Mouse (Mus musculus): ENCODE results near the gene Oit1.

Oit1 gene

DNA sequence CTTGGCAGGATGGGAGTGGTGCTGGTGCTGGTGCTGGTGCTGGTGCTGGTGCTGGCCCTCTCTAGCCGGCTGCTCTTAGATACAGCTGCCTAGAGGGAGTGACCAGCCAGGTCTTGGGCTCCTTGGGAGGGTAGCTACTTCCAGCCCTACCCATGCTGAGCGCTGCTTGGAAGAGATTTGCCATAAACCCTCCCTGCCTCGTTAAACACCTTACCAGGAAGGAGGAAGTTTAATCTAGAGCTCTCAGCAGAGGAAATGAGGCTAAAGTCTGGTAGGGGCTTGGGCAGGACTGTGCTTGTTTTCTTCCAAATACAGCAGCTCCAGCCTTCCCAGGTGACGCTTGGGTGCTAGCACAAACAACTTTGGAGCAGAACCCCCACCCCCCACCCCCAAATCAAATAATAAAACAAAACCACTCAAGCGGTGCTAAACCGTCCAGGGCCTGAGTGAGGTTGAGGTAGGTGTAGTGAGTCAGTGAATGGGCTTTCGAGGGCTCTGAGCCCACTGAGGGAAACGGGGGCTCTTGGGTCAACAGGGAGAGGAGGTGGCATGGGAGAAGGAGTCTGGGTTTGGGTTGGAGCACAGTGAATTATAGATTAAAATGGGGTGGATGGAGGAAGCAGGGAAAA lies at the start of gene Oit1:
Gene Oit1 (minus strand): TSS at position 70 of the 629 bp plus-strand sequence.
- DNase-seq (ENCODE audit: low spot score): no peak

DNA sequence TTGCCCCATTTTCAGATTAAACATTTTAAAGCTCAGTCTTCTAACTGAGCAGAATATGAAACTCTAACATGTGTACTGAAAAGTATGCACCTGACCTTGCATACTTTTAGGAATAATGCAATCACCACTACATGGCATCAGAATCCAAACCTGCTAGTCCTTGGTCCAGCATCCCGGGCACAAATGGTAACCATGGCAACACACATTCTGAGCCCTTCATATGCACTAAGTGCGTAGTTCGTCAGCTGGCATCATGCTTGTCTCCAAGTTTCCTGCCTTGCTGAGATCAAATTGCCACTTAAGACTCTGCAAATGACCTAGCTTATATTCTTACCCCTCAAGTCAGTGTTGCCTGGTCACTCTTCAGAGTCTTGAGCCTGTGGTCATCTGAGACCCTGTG lies 44.3 kb upstream of the Oit1 start:
- no peak for DNase-seq (ENCODE audit: low spot score)

DNA sequence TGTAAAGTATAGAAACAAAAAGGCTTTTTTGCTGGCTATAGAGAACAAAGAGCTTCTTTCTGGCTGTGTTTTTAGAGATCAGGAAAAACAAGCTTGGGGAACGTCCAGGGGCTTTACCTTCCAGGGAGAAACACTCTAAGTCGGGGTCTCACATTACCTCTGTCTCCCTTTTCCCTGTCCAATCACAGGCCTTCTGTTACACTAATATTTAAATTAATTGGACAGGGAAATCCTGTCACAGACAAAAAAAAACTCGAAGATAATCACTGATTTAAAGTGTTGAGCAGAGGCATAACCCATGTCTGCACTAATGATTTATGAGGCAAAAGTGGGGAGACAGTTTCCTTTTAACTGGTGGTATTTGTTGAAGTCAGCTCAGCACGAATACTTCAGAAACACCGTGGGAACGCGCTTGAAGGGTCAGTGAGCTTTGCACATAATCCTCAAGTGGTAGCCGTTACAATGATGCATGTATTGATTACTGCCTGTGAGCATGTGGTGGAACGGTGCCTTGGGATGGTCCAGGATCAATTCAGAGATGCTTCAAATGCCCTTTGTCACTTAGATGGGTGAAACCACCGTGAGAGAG lies 42.7 kb upstream of the Oit1 start:
- DNase-seq (ENCODE audit: low spot score): no peak

DNA sequence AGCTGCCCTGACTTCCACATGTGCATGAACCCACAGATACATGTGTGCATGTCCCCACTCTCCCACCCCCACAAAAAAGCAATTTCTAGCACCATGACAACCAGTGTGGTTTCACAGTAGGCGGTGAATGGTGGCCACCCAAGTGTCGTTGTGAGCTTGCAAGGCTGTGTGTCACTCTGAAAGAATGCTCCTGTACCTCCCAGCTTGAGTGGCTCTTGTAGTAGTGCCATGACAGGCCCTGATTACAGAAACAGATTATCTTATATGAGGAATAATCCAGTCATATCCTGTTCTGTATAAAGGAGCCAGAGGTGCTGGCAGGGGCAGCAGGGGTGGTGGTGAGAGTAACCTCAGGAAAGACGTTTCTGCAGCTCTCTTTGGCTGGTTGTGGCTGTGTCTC lies 40.1 kb upstream of the Oit1 start:
- no peak for DNase-seq (ENCODE audit: low spot score)

DNA sequence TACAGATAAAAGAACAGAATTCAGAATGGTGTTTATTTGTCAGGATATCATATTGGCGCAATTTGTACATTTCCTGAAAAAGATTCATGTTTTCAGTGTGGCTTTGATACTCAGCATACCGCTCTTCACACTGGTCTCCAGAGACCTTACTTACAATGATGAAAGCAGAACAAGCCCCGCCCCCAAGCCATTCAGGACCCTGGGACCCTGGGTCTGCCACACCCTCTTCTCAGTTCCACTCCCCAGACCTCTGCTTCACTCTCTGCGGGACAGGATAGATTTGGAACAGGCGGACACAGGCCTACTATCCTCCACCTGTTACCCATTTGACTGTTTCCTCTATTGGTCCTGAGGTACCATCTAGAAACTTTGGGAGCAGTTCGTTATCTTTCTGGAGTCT lies 27.4 kb upstream of the Oit1 start:
- no peak for DNase-seq (ENCODE audit: low spot score)

DNA sequence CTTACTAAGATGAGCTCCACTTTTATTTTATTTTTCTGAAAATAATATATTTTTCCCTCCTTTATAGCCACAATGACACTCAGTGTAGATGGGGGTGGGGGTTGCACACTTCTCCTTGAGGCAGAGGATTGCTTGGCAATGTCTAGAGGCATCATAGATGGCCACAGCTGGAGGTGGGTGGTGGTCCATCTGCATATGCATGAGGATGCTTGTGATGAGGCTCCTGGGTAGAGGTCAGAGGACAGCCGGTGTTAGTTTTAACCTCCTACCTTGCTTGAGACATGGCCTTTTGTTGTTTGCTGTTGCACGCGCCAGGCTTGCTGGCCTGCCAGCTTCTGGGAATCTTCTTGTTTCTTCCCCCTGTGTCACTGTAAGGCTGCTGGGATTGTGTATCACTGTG lies 24.8 kb upstream of the Oit1 start:
- DNase-seq (ENCODE audit: low spot score): no peak

DNA sequence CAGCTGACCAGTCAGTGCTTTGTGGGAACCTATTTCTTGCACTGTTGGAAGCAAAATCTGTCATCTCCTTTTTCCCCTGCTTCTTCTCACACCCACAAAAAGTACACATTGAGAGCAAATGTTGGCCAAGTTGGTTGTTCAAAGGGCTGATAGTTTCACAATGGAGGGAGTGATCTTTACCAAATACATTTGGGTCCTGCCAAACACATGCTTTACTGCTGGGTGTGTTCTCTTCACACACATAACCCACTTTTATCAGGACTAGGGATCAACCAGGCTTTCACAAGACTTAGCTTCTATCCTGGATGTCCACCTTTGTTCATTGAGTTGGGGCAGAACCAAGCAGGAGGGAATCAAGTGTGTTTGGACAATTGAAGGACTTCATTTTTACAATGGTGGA lies 20.0 kb upstream of the Oit1 start:
- DNase-seq (ENCODE audit: low spot score): no peak

DNA sequence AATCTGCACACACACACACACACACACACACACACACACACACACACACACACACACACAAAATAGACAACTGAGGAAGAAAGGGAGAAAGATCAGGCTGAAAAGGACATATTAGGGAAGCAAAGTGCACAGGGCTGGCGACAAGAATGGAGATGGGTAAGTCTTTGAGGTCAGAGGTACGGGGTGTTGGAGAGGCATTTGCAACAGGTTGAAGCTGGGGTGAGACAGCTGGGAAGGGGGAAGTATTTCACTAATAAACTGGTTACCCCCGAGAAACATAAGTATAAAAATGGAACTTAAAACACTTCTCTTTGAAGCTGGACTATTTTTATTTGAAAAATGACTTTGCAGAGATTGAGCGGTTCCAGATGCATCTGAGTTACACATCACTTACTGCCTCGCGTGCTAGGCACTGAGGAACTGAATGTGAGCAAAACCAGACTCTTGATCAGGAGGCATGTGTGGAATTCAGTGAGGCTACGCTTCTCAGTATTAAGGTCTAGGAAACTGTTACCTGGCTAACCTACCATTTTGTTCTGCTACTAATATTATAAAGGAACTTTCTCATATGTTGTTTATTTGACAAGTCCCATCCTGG lies 17.2 kb upstream of the Oit1 start:
- DNase-seq (ENCODE audit: low spot score): no peak

DNA sequence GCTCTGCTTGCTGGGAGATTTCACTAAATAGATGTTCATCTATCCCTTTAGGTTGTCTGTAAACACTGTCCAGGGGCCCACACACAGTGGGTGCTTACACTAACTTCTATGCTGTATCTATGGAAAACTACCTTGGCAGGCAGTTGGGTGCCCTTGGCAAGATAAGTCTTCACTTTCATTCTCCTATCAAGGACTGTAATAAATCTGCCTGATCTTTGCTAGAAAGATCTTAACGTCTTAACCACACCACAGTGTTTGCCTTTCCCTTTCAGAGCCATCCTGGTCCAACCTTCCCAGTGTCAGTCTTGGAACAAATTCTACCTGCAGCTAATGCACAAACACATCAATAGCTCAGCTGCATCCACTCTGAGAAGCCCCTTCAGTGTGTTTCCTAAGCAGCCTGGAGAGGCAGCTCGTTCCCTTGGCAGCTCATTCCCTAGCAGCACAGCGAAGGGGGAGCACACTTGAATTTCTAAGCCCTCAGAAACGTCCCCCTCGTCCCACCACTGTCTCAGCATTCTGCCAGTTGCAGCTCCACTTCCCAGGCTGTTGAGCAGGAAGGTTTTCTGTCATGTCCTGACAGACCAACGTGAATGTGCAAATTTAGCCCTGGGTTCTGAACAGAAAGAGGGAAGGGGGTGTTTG lies 13.7 kb upstream of the Oit1 start:
- no peak for DNase-seq (ENCODE audit: low spot score)

DNA sequence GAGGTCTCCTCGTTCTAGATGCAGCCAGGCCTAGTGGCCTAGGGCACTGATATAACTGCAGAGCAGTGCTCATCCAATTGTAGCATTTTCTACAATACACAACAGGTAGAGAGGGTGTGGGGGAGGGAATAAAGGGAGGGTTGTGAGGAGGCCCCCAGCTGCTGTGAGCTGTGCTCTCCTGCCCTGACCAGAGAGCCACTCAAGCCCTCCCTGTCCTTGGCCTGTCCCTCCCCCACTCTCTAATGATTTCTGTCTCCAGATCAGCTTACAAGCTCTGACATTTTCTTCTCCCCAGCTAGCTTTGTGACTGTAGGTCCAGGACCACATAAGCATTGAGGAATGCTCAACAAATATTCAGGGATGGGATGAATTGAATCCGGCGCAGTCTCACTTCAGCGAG lies 9.2 kb downstream of the Oit1 start:
- DNase-seq (ENCODE audit: low spot score): no peak

DNA sequence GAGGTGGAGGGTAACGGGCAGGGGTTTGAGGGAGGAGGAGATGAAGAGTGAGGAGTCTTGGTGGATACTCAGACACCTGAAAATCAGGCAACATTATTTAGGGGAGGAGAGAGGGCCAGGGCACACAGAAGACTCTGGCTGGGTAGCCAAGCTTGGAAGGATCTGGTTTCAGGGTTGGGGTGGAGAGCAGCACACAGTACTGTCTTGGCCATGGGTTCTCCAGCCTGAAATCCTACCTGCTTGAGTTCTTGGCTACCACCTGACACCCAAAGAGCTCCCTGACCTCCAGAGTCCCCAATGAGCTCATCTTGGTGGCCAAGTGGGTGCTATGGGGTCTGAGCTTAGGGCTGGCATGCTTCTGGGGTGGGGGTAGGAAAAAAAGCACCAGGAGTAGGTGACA lies 9.7 kb downstream of the Oit1 start:
- no peak for DNase-seq (ENCODE audit: low spot score)

DNA sequence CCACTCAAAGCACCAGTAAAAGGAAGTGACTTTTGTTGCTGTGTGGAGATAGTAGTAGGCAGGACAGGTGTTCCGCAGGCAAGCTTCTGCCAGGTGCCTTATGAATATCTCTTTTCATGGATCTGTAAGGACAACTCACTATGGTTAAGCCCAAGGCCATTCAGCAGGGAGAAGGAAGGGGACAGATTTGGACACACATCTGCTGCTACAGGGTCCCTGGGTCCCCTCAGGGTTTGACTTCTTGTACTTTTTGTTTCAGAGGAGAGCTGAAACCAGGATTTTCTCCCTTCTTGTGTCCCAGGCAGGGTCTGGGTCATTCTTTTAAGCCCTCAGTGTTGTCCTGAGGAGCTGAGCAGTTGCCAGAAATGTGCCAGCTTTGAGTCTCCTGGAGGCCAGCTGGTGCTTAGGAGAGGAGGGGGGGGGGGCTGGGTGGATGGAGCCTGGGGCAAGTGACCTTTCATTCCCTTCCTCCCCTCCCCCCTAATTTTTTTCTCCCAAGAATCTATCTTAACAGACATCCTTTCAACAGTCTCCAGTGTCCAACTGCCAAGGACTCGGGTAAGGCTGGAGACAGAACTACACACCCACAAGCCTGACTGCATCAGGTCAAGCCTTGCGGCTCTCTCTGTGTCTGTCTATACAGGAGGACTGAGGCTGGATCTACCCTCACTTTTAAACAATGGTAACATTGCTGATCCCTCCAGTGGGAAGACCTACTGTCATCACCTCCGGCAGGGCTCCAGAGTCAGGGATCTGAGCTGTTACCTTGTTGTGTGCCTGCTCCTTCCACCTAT lies 10.6 kb downstream of the Oit1 start:
- DNase-seq (ENCODE audit: low spot score): no peak

DNA sequence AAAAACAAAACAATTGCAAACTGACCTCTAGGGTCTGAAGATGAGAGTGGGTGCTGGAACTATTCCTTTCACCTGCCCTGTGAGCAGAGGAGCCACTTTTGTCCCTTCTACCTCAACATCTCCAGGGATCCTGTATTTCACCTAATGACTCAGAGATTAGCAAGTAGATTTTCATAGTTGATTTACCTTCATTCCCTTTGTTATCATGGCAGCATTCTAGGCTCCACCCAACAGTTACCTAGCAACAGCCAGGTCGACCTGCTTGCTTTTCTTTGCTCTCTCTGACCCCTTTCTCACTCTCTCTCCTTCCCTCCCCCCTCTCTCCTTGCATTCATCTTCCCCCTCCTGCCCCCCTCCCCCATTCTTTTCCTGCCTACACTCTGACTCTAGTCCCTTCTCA lies 11.4 kb downstream of the Oit1 start:
- no peak for DNase-seq (ENCODE audit: low spot score)

DNA sequence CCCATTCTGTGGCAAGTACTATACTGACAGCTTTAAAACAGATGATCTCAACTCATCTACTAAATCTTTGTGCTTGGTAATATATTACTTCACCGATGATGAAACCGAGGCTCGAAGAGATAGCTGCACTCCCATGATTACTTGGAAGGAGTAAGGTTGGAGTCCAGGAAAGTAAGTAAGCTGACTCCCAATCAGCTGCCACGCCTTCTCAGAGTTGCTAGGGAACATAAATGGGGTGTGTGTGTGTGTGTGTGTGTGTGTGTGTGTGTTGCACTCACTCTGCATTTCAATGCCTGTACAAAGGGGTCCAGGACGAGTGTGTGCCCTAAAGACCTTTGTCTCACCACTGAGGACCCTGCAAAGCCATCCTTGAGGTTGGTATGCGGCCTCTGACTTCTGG lies 12.7 kb downstream of the Oit1 start:
- no peak for DNase-seq (ENCODE audit: low spot score)

DNA sequence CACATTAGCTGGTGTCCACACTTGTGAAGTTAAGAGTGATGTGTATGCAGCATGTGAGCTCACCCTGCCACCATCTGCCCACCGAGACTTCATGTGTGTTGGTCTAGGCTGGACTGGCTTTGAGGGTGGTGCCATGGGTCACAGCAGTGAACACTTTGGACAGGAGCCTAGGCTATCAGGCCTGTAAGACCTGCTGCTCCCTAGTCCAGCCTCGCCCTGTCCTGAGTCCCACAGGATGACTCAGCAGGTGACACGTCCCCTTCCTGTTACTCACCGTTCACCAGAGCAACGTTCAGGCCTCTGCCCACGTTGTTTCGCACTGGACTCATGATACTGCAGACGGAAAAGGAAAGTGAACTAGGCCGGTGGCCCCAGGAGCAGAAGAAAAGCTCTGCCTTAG lies 21.7 kb downstream of the Oit1 start:
- no peak for DNase-seq (ENCODE audit: low spot score)

DNA sequence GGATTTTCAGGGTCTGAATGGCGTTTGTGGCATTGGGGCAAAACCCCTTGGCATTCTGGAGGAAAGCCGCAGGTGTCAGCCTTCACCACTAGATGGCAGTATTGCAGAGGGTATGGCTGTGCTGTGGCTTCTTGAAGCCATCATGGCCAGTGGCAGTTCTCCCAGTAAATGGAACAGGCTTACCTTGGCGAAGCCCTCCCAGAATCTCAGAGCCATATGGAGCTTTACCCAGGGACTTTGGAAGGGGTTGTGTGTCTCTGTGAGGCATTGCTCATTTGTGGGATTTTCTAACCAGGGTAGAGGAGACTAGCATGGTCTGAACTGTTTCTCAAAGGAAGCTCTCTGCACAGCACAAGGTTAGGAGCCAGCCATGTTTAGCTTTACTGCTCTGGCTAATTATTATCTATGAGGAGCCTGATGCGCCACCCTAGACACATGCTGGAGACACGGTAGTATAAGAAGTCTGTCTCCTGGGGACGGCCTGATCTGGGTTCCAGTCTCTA lies 22.5 kb downstream of the Oit1 start:
- peak; percentile 27 for DNase-seq (ENCODE audit: low spot score)

DNA sequence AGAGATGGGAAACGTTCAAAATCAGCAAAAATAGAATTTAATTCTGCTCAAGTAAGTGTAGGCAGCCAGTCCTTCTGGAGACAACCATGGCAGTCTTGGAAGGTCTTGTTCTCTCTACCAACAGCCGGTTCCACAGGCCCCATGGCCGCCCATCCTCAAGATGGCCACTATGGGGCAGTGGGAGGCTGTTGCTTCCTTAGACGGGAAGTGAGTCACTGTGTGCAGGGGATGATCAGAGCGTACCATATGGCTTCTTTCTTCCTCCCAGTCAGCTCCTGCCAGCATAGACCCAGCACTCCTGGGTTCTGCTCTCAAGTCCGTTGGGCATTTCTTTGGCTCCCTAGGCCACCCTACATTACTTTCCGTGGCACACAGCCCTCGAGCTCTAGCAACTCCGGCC lies 29.6 kb downstream of the Oit1 start:
- no peak for DNase-seq (ENCODE audit: low spot score)

DNA sequence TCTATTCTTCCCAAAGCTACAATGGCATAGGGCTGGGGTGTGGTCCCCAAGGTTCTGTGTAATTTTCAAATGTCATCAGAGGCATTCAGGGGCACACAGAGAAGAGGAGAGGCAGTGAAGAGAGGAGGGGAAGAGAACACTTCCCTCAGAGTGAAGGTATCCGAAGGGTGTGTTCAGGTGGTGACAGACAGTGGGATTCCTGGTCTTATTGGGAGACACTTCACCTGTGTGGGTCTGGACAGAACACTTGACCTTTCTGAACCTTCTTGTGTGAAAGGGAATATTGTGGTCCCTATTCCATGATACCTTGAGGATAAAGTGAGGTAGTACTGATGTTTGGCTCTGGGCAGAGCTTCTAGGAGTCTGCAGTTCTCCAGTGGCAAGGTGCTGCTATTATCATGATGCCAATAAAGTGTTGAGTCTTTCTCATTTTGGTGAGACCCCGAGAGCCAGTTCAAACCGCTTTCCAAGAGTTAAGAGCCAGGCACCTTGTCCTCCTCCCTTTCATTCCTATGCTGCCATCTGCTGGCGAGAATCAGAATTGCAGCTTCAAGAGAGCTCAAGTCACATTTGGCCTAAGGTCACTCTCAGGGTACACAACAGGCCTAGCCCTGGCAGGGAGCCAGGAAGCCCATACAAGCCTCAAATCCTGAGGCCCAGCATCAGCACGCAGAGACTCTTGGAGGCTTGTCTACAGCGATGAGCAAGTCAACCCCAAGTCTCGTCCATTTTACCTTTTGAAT lies 32.1 kb downstream of the Oit1 start:
- peak; percentile 35 for DNase-seq (ENCODE audit: low spot score)

DNA sequence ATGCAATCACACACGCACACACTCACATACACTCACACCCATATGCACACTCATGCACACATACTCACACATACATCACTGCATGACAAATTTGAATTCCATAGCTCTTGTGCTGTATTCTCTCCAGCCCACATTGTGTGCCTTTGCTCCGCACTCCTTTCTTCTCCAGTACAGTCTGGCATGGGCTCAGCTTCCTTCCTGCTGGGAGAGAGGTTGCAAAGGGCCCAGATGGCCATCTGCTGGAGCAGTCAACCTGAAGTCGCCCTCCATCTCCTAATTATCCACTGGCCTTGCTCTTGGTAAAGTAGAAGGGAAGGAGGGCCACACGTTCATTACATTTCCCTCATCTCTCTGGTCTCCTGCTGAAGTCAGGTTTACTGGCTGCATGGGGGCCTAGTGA lies 33.0 kb downstream of the Oit1 start:
- no peak for DNase-seq (ENCODE audit: low spot score)

DNA sequence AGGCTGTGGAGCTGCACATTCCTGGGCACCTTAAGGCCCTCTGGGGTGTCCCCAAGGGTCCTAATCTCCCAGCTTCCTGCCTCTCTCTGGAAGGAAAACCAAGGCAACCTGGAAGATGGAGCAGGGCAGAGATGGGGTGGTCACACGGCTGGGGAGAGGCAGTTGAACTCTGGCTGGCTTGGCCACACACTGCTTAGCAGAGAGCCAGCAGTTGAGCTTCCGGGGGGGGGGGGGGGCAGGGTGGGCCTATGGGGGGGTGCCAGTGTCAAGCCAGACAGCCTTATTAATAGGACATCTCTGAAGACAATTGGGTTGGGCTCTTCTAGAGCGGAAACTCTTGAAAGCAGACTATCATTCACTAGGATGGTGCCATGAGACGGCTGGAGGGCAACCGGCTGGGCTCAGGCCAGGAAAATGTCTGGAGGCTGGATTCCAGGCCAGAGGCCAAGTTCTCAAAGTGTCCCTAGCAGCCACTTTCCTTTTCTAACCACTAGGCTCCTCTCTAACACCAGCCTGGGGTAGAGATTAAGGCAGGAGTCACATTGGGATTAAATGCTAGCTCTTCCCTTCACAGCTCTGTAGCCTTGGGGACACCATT lies 35.9 kb downstream of the Oit1 start:
- DNase-seq (ENCODE audit: low spot score): no peak

DNA sequence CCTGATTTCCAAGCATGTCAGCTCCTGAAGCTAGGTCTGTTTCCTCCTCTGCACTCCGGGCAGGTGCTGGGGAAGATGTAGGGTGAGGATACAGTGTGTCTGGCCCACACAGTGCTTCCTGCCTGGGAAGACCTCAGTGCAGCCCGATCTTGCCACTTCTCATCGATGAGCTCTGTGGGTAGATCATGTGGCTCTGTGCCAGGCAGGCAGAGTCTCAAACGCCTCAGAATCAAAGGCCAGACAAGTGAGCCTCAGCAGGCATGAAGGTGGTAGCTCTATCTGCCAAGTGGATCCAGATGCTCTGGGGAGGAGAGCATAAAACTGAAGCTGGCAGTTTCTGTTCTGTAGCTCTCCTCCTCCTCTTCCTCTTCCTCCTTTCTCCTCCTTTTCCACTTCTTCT lies 38.3 kb downstream of the Oit1 start:
- no peak for DNase-seq (ENCODE audit: low spot score)
